26 mouse cellular contexts compared by ENCODE assay signal in genomic region chr2:12406737-12407136, GRCm38 (mm10). TPM values are rescaled to one million over a fixed set of nuclear protein-coding genes. Genes with fewer than 3 reads are reported as not detected.
DNase-seq lines count a peak whose midpoint lies in the region; ATAC-seq and TF ChIP-seq lines count a peak whose summit lies in the region.
"Had no signal": no experiment of that assay in that cellular context is flagged by ENCODE, and none has a peak within 500 bp of the region (broad histone marks: within the 10 kb centered on the region; RNA-seq: fewer than 3 reads in every experiment).

No protein-coding gene starts in this region.

- H3K36me3 ChIP-seq in macrophage (ENCODE audit: inconsistent target), result no peaks in the 10 kb centered on the region; the same call in 1 of the 2 replicates
- H3K36me3 ChIP-seq in forebrain, embryonic 11.5 days (ENCODE audit: control insufficient read depth, insufficient read depth, low read length), result no peaks in the 10 kb centered on the region
- H3K36me3 ChIP-seq: embryonic facial prominence, embryonic 13.5 days; hindbrain, embryonic 13.5 days; intestine, embryonic 15.5 days; midbrain, embryonic 12.5 days had no signal

- no peak for TF ChIP-seq CTCF in bone marrow macrophage, adult 2 months (IDR thresholded peaks at IDR 0.05; ENCODE audit: low read depth, low read length)

- H3K27me3 ChIP-seq in forebrain, embryonic 11.5 days (ENCODE audit: control insufficient read depth, insufficient read depth, low read length), result no peaks in the 10 kb centered on the region
- H3K27me3 ChIP-seq: embryonic facial prominence, embryonic 13.5 days; heart, embryonic 13.5 days; hindbrain, embryonic 13.5 days; intestine, embryonic 15.5 days; midbrain, embryonic 12.5 days had no signal

- H3K27ac ChIP-seq in bone marrow macrophage, adult 2 months (ENCODE audit: insufficient read depth, low read depth, low read length), result peak overlapping the region; percentile 42
- peak overlapping the region; percentile 25; the same call in 1 of the 2 replicates for H3K27ac ChIP-seq in macrophage
- no peak overlapping the region for H3K27ac ChIP-seq in forebrain, embryonic 11.5 days (ENCODE audit: low read depth, low read length)
- H3K27ac ChIP-seq: embryonic facial prominence, embryonic 13.5 days; heart, embryonic 13.5 days; hindbrain, embryonic 13.5 days; intestine, embryonic 15.5 days; layer of hippocampus, adult 2 months; midbrain, embryonic 12.5 days had no signal

- DNase-seq in cerebellum, postnatal 36 days, result no peak
- DNase-seq in forebrain, embryonic 11.5 days (ENCODE audit: low spot score), result no peak
- no peak for DNase-seq in right cerebral cortex, adult 2 months (ENCODE audit: low spot score in 2 of 2)
- DNase-seq in embryo, embryonic 10 days (ENCODE audit: low spot score), result no peak
- DNase-seq: adrenal gland, postnatal 25 days; cerebellum, adult 9-10 months; embryo, embryonic 11 days; heart, postnatal 14 days; kidney, adult 8-10 months; kidney, postnatal 14 days; layer of hippocampus, postnatal 36 days; right cerebral cortex, postnatal 25 days; spleen, adult 18-20 months; thymus, postnatal 25 days had no signal

- no peak for TF ChIP-seq POLR2A in bone marrow macrophage, adult 2 months (IDR thresholded peaks at IDR 0.05; ENCODE audit: borderline replicate concordance, low read depth, low read length)

- 13% methylated on average over 2 of the region's 2 CpGs for WGBS in macrophage (ENCODE audit: missing documents)
- WGBS in forebrain, embryonic 11.5 days, result 95% methylated on average over 2 of the region's 2 CpGs

- H3K4me3 ChIP-seq in bone marrow macrophage, adult 2 months (ENCODE audit: insufficient read depth, low read length), result no peak overlapping the region
- H3K4me3 ChIP-seq in macrophage (ENCODE audit: inconsistent target), result no peak overlapping the region
- no peak overlapping the region for H3K4me3 ChIP-seq in forebrain, embryonic 11.5 days (ENCODE audit: low read depth, low read length)
- H3K4me3 ChIP-seq: embryonic facial prominence, embryonic 13.5 days; erythroblast, embryonic 14.5 days; heart, embryonic 13.5 days; hindbrain, embryonic 13.5 days; intestine, embryonic 15.5 days; layer of hippocampus, adult 2 months; midbrain, embryonic 12.5 days had no signal

- no peak overlapping the region for H3K9ac ChIP-seq in forebrain, embryonic 11.5 days (ENCODE audit: low read length)
- H3K9ac ChIP-seq: embryonic facial prominence, embryonic 13.5 days; heart, embryonic 13.5 days; hindbrain, embryonic 13.5 days; intestine, embryonic 15.5 days; midbrain, embryonic 12.5 days had no signal

- ATAC-seq in CD4-positive, CD25-positive, alpha-beta regulatory T cell, adult 4 months, result peak; percentile 93
- ATAC-seq in forebrain, embryonic 11.5 days (replicated peaks; ENCODE audit: low FRiP score), result no peak
- ATAC-seq: forebrain, embryonic 14.5 days; intestine, embryonic 15.5 days; lung, postnatal 0 days had no signal

- no peaks in the 10 kb centered on the region for H3K9me3 ChIP-seq in forebrain, embryonic 11.5 days (ENCODE audit: control insufficient read depth, low read length)
- H3K9me3 ChIP-seq: embryonic facial prominence, embryonic 13.5 days; heart, embryonic 13.5 days; hindbrain, embryonic 13.5 days; intestine, embryonic 15.5 days; midbrain, embryonic 12.5 days had no signal

- no peak overlapping the region for H3K4me2 ChIP-seq in forebrain, embryonic 11.5 days (ENCODE audit: low read depth, low read length, severe bottlenecking)
- H3K4me2 ChIP-seq: embryonic facial prominence, embryonic 13.5 days; heart, embryonic 13.5 days; hindbrain, embryonic 13.5 days; intestine, embryonic 15.5 days; midbrain, embryonic 12.5 days had no signal

- H3K79me2 ChIP-seq in macrophage (ENCODE audit: inconsistent target), result no peaks in the 10 kb centered on the region

- peaks cover 8% of the 10 kb centered on the region for H3K4me1 ChIP-seq in bone marrow macrophage, adult 2 months (ENCODE audit: control insufficient read depth, insufficient read depth, low read length)
- H3K4me1 ChIP-seq in forebrain, embryonic 11.5 days (replicated peaks; ENCODE audit: control insufficient read depth, insufficient read depth, low read length), result no peaks in the 10 kb centered on the region
- H3K4me1 ChIP-seq: embryonic facial prominence, embryonic 13.5 days; hindbrain, embryonic 13.5 days; intestine, embryonic 15.5 days; midbrain, embryonic 12.5 days had no signal

RNA-seq across cellular contexts. Expression of gene Mindy3, which starts 12.5 kb away (rescaled TPM):
- 10 to 100 TPM; 37.1 to 44.8 TPM for polyA plus RNA-seq in CD4-positive, CD25-positive, alpha-beta regulatory T cell, adult 4 months (2017; shearing (Covaris generic))
- polyA plus RNA-seq in bone marrow macrophage, adult 2 months (2012; ENCODE audit: insufficient read depth, insufficient read length, missing spikeins), result 27.3 and 29.9 TPM in 2 replicates
- total RNA-seq in macrophage (2018; cell fraction: chromatin; rRNA removed), result 100 to 1,000 TPM in 24 of 26 experiments, 10 to 100 TPM in 2; 93.4 to 180 (median 128) TPM
- 10 to 100 TPM; 32.4 to 42.9 (median 36.7) TPM for total RNA-seq in macrophage (2018; cell fraction: cytosol; rRNA removed)
- 100 to 1,000 TPM in 6 of 26 experiments, 10 to 100 TPM in 20; 47.7 to 114 (median 87.8) TPM for total RNA-seq in macrophage (2018; cell fraction: nucleus; rRNA removed)
- 33.4 to 41.3 TPM (median 37.1 TPM) in 3 replicates for polyA plus RNA-seq in macrophage (2018)
- 38.1 and 40.5 TPM in 2 replicates for polyA plus RNA-seq in forebrain, embryonic 11.5 days (2014; fragmentation: Nextera tagmentation; extraction: Ambion mirVana)
